In genomic region chr8:73123864-73124499, GRCm38 (mm10) we compare ENCODE assay signal across 33 mouse cellular contexts.
DNase-seq lines count a peak whose midpoint lies in the region; ATAC-seq and TF ChIP-seq lines count a peak whose summit lies in the region.
"Had no signal": no experiment of that assay in that cellular context is flagged by ENCODE, and none has a peak within 500 bp of the region (broad histone marks: within the 10 kb centered on the region; RNA-seq: fewer than 3 reads in every experiment).

No protein-coding gene starts in this region.

- no peak for TF ChIP-seq CTCF in Patski (IDR thresholded peaks at IDR 0.05)

- POLR2A ChIA-PET in Patski (lab: Charles Lee): no interaction called here

- H3K4me3 ChIP-seq in intestine, embryonic 16.5 days (ENCODE audit: low read length): no peak overlapping the region
- H3K4me3 ChIP-seq in neural tube, embryonic 15.5 days (replicated peaks): no peak overlapping the region
- H3K4me3 ChIP-seq: embryonic facial prominence, embryonic 12.5 days; forebrain, embryonic 12.5 days; hindbrain, embryonic 10.5 days; megakaryocyte, embryonic 14.5 days; midbrain, embryonic 12.5 days; neural tube, embryonic 13.5 days had no signal

- no peaks in the 10 kb centered on the region for H3K9me3 ChIP-seq in intestine, embryonic 16.5 days (ENCODE audit: control insufficient read depth, low read length)
- H3K9me3 ChIP-seq in neural tube, embryonic 15.5 days (replicated peaks): no peaks in the 10 kb centered on the region
- H3K9me3 ChIP-seq: embryonic facial prominence, embryonic 12.5 days; forebrain, embryonic 12.5 days; hindbrain, embryonic 10.5 days; megakaryocyte, embryonic 14.5 days; midbrain, embryonic 12.5 days; neural tube, embryonic 13.5 days had no signal

- H3K36me3 ChIP-seq in intestine, embryonic 16.5 days (ENCODE audit: control insufficient read depth, insufficient read depth, low read length): no peaks in the 10 kb centered on the region
- H3K36me3 ChIP-seq in neural tube, embryonic 15.5 days: peaks cover 4% of the 10 kb centered on the region; the same call in 1 of the 2 replicates
- H3K36me3 ChIP-seq: embryonic facial prominence, embryonic 12.5 days; forebrain, embryonic 12.5 days; hindbrain, embryonic 10.5 days; midbrain, embryonic 12.5 days; neural tube, embryonic 13.5 days had no signal

- CTCF ChIA-PET in Patski (lab: Charles Lee): interaction anchor here (1.0 to 1.5 kb wide), 3 partner anchors 9 to 13 kb away, joined by 3 to 4 read pairs (median 3); no protein-coding TSS in a partner anchor

- H3K4me1 ChIP-seq in intestine, embryonic 16.5 days (ENCODE audit: control insufficient read depth, insufficient read depth, low read length): 0 out of 2 replicates have a peak, but pooled peaks cover 3% of the 10 kb centered on the region
- H3K4me1 ChIP-seq in neural tube, embryonic 15.5 days: no peaks in the 10 kb centered on the region
- H3K4me1 ChIP-seq: embryonic facial prominence, embryonic 12.5 days; forebrain, embryonic 12.5 days; hindbrain, embryonic 10.5 days; megakaryocyte, embryonic 14.5 days; midbrain, embryonic 12.5 days; neural tube, embryonic 13.5 days had no signal

- WGBS in intestine, embryonic 16.5 days: 34% methylated on average over 5 of the region's 5 CpGs
- 86% methylated on average over 5 of the region's 5 CpGs for WGBS in neural tube, embryonic 15.5 days

- H3K27me3 ChIP-seq in Patski: no peaks in the 10 kb centered on the region
- H3K27me3 ChIP-seq in intestine, embryonic 16.5 days (replicated peaks; ENCODE audit: control insufficient read depth, insufficient read depth, low read length): no peaks in the 10 kb centered on the region
- H3K27me3 ChIP-seq in neural tube, embryonic 15.5 days (replicated peaks): no peaks in the 10 kb centered on the region
- H3K27me3 ChIP-seq: embryonic facial prominence, embryonic 12.5 days; forebrain, embryonic 12.5 days; megakaryocyte, embryonic 14.5 days; midbrain, embryonic 12.5 days; neural tube, embryonic 13.5 days had no signal

- no peak overlapping the region for H3K4me2 ChIP-seq in intestine, embryonic 16.5 days (ENCODE audit: low read depth, low read length)
- H3K4me2 ChIP-seq in neural tube, embryonic 15.5 days: no peak overlapping the region
- H3K4me2 ChIP-seq: embryonic facial prominence, embryonic 12.5 days; forebrain, embryonic 12.5 days; lung, embryonic 14.5 days; midbrain, embryonic 12.5 days; neural tube, embryonic 13.5 days had no signal

- ATAC-seq in Patski: peak; percentile 86
- ATAC-seq in intestine, embryonic 16.5 days: peak; percentile 84
- no peak for ATAC-seq in neural tube, embryonic 15.5 days (ENCODE audit: low FRiP score)
- ATAC-seq in erythroblast, adult 5-6 weeks (replicated peaks; ENCODE audit: low FRiP score, poor library complexity, severe bottlenecking): no peak
- no peak for ATAC-seq in erythroid progenitor cell, adult 5-6 weeks (replicated peaks; ENCODE audit: low FRiP score, poor library complexity, severe bottlenecking)
- ATAC-seq: hindbrain, embryonic 16.5 days had no signal

- no peak overlapping the region for H3K9ac ChIP-seq in intestine, embryonic 16.5 days (ENCODE audit: low read depth, low read length)
- H3K9ac ChIP-seq in neural tube, embryonic 15.5 days (replicated peaks): no peak overlapping the region
- H3K9ac ChIP-seq: embryonic facial prominence, embryonic 12.5 days; forebrain, embryonic 12.5 days; liver, embryonic 14.5 days; lung, embryonic 14.5 days; midbrain, embryonic 12.5 days; neural tube, embryonic 13.5 days had no signal

- peak; percentile 1 for DNase-seq in lung, postnatal 25 days (ENCODE audit: low spot score)
- no peak for DNase-seq in lung, adult 18-20 months
- peak; percentile 35 for DNase-seq in Patski (ENCODE audit: low read depth, low spot score)
- DNase-seq in yolk sac, embryonic 10.5 days (ENCODE audit: low spot score): peak; percentile 27
- DNase-seq: adrenal gland, postnatal 14 days; B cell, adult 2 months; cerebellum, adult 11 months; cerebellum, adult 9-10 months; embryo, embryonic 11 days; gastrocnemius, postnatal 14 days; heart, postnatal 14 days; kidney, adult 11 months; kidney, postnatal 25 days; layer of hippocampus, postnatal 36 days; left cerebral cortex, postnatal 4 days; lung, embryonic 14.5 days; lung, postnatal 4 days; retina, postnatal 1 day; spleen, adult 18-20 months; thymus, adult 2 months; thymus, postnatal 4 days had no signal

- H3K27ac ChIP-seq in intestine, embryonic 16.5 days (ENCODE audit: low read length): peak overlapping the region; percentile 10; the same call in 1 of the 2 replicates
- no peak overlapping the region for H3K27ac ChIP-seq in neural tube, embryonic 15.5 days (replicated peaks)
- H3K27ac ChIP-seq: embryonic facial prominence, embryonic 12.5 days; forebrain, embryonic 12.5 days; hindbrain, embryonic 10.5 days; liver, embryonic 14.5 days; midbrain, embryonic 12.5 days; neural tube, embryonic 13.5 days had no signal

- in situ Hi-C loops in Patski (cut with MboI; ENCODE audit: low pct_unique_long_range_greater_than_20kb): no loop called here

Comparison
In these comparisons a context has a peak if more than half of its experiments do, and no peak if none do; other contexts are left out.
1. DNase-seq: peak in lung, postnatal 25 days (single experiment), Patski (single experiment) and yolk sac, embryonic 10.5 days (single experiment); none in lung, adult 18-20 months (0 of 2).
2. ATAC-seq: peak in Patski (single experiment) and intestine, embryonic 16.5 days (single experiment); none in neural tube, embryonic 15.5 days (single experiment), erythroblast, adult 5-6 weeks (single experiment) and erythroid progenitor cell, adult 5-6 weeks (single experiment).